Mouse (Mus musculus): ENCODE results near the gene Stk17b. TPM values are rescaled to one million over a fixed set of nuclear protein-coding genes. Genes with fewer than 3 reads are reported as not detected.

Gene Stk17b
- polyA plus RNA-seq, 1 experiment from 2014 or later = 5.1 TPM

DNA sequence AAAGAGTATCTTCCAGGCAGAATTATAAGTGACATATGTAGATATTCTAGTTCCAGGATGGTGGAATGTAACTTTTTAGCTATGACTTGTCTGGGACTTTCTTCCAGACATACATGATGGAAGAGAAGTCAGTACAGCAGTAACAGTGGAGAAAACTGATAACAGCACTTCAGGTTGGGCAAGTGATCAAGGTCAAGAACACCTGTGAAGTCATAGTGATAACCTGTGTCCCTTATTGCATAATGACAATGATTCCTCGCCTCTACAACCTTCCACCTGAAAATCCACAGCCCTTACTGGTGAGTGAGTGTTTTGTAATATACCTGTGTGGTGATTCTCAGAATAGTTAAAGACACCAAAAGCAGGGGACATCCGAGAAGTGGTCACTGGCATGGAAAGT lies 9.3 kb upstream of the Stk17b start:
- H3K4me3 ChIP-seq (ENCODE audit: low read depth, low read length) = no peak overlapping the region
- H3K9me3 ChIP-seq (replicated peaks; ENCODE audit: control insufficient read depth, low read length, poor library complexity, severe bottlenecking) = no peaks in the 10 kb centered on the region
- 87% methylated on average over 2 of the region's 2 CpGs for WGBS

DNA sequence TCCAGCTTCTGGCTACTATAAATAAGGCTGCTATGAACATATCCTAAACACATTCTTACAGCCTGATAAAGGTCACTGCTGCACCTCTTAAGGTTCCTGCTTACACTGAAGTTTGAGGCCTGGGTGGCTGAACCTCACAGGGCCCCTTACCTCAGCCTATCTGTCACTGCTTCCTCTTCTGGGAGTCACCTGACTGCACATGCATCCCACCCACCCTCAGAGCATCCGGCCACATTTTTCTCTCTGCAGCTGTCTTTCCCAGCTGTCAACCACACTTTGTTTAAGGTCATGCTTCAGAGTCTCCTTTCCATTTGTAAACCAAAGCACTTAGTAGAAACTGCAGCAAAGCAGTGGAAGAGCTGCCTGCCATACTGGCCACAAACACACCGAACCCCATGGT lies 6.3 kb upstream of the Stk17b start:
- H3K9ac ChIP-seq (ENCODE audit: low read depth, low read length) = no peak overlapping the region
- no peak overlapping the region for H3K27ac ChIP-seq (ENCODE audit: low read length)
- no peaks in the 10 kb centered on the region for H3K4me1 ChIP-seq (ENCODE audit: control insufficient read depth, insufficient read depth, low read length)
- H3K4me2 ChIP-seq (ENCODE audit: low read length) = no peak overlapping the region
- no peaks in the 10 kb centered on the region for H3K36me3 ChIP-seq (ENCODE audit: control insufficient read depth, insufficient read depth, low read length)
- H3K9me3 ChIP-seq (replicated peaks; ENCODE audit: control insufficient read depth, low read length, poor library complexity, severe bottlenecking) = no peaks in the 10 kb centered on the region
- no peak overlapping the region for H3K4me3 ChIP-seq (ENCODE audit: low read depth, low read length)
- H3K27me3 ChIP-seq (ENCODE audit: control insufficient read depth, insufficient read depth, low read depth, low read length) = no peaks in the 10 kb centered on the region
- WGBS = 79% methylated on average over 2 of the region's 2 CpGs
- no peak for ATAC-seq

More for the DNA sequence above, 9.3 kb upstream of the Stk17b start:
- no peak overlapping the region for H3K9ac ChIP-seq (ENCODE audit: low read depth, low read length)
- H3K4me2 ChIP-seq (ENCODE audit: low read length) = no peak overlapping the region
- no peak for ATAC-seq
- H3K27me3 ChIP-seq (ENCODE audit: control insufficient read depth, insufficient read depth, low read depth, low read length) = no peaks in the 10 kb centered on the region
- no peaks in the 10 kb centered on the region for H3K4me1 ChIP-seq (ENCODE audit: control insufficient read depth, insufficient read depth, low read length)
- no peaks in the 10 kb centered on the region for H3K36me3 ChIP-seq (ENCODE audit: control insufficient read depth, insufficient read depth, low read length)
- H3K27ac ChIP-seq (ENCODE audit: low read length) = no peak overlapping the region

DNA sequence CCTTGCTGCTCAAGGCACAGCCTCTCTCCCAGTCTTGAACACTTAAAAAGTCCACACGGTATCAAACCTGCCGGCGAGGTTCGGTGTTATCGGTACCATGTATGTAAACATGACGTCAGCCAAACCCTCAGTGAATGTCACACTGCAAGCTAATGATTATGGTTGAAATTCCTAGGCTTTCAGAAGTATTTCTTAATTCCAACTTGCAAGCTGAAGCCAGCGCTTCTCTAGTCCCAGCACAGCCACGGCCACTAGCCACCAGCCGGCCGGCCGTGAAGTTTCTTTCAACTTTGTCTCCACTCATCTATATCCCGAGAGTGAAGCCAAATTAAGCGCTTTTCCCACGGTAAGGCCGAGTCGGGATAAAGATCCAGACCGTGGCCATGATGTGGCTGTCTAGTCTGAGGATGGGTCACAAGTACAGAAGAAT lies 718 bp downstream of the Stk17b start:
- peak overlapping the region; percentile 94 for H3K4me2 ChIP-seq (ENCODE audit: low read length)
- H3K27ac ChIP-seq (ENCODE audit: low read length) = no peak overlapping the region
- H3K4me1 ChIP-seq (ENCODE audit: control insufficient read depth, insufficient read depth, low read length) = peaks cover 7% of the 10 kb centered on the region
- H3K9me3 ChIP-seq (replicated peaks; ENCODE audit: control insufficient read depth, low read length, poor library complexity, severe bottlenecking) = no peaks in the 10 kb centered on the region
- no peaks in the 10 kb centered on the region for H3K27me3 ChIP-seq (ENCODE audit: control insufficient read depth, insufficient read depth, low read depth, low read length)
- peak; percentile 61 for ATAC-seq
- H3K9ac ChIP-seq (ENCODE audit: low read depth, low read length) = peak overlapping the region; percentile 67
- H3K4me3 ChIP-seq (ENCODE audit: low read depth, low read length) = peak overlapping the region; percentile 53
- WGBS = under 1% methylated on average over 17 of the region's 17 CpGs
- H3K36me3 ChIP-seq (ENCODE audit: control insufficient read depth, insufficient read depth, low read length) = no peaks in the 10 kb centered on the region

DNA sequence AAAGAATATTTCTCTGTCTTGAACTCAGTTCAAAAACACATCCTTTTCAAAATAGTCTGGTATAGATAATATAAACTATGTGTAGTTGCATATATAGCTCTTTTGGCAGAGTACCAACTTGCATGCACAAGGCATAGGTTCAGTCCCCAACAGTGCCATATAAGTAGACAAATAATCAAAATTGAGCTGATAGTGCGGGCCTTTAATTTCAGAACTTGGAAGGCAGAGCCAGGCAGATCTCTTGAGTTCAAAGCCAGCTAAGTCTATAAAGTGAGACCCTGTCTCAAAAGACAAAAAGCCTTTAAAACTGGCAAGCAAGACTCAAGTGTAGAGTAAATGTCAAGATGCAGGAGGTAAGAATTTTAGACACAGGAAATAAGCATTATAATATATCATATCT lies 2.1 kb downstream of the Stk17b start:
- no peak for ATAC-seq
- Histone ChIP-seq H3K27ac (ENCODE audit: low read length) (no peak overlapping the region), H3K4me2 (ENCODE audit: low read length) (no peak overlapping the region), H3K9me3 (replicated peaks; ENCODE audit: control insufficient read depth, low read length, poor library complexity, severe bottlenecking) (no peaks in the 10 kb centered on the region), H3K4me1 (ENCODE audit: control insufficient read depth, insufficient read depth, low read length) (peaks cover 7% of the 10 kb centered on the region), H3K4me3 (ENCODE audit: low read depth, low read length) (no peak overlapping the region), H3K36me3 (ENCODE audit: control insufficient read depth, insufficient read depth, low read length) (no peaks in the 10 kb centered on the region), H3K27me3 (ENCODE audit: control insufficient read depth, insufficient read depth, low read depth, low read length) (no peaks in the 10 kb centered on the region), H3K9ac (ENCODE audit: low read depth, low read length) (no peak overlapping the region)
- WGBS = 100% methylated on average over 1 of the region's 1 CpGs

DNA sequence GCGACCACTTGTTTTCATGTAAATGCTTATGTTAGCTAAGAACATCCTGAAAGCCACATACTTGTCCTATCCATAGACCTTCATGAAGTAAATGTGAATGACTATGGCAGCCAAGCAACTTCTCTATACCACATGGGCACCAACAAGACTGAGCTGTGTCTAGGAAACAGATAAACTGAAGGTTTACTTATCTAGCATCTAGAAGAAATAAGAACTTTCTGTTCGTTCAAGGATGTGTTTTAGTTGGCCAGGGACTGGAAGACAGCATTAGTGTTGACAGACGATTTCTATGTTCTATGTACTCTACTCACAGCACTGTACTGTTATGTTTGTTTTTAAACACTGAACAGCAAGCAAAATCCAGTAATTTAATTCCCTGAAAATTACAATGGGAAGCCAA lies 2.9 kb downstream of the Stk17b start:
- Histone ChIP-seq H3K9ac (ENCODE audit: low read depth, low read length) (no peak overlapping the region), H3K27me3 (ENCODE audit: control insufficient read depth, insufficient read depth, low read depth, low read length) (no peaks in the 10 kb centered on the region), H3K4me3 (ENCODE audit: low read depth, low read length) (no peak overlapping the region), H3K4me2 (ENCODE audit: low read length) (no peak overlapping the region), H3K36me3 (ENCODE audit: control insufficient read depth, insufficient read depth, low read length) (no peaks in the 10 kb centered on the region), H3K4me1 (ENCODE audit: control insufficient read depth, insufficient read depth, low read length) (peaks cover 7% of the 10 kb centered on the region), H3K27ac (ENCODE audit: low read length) (no peak overlapping the region), H3K9me3 (replicated peaks; ENCODE audit: control insufficient read depth, low read length, poor library complexity, severe bottlenecking) (no peaks in the 10 kb centered on the region)
- ATAC-seq = no peak
- 85% methylated on average over 3 of the region's 3 CpGs for WGBS

DNA sequence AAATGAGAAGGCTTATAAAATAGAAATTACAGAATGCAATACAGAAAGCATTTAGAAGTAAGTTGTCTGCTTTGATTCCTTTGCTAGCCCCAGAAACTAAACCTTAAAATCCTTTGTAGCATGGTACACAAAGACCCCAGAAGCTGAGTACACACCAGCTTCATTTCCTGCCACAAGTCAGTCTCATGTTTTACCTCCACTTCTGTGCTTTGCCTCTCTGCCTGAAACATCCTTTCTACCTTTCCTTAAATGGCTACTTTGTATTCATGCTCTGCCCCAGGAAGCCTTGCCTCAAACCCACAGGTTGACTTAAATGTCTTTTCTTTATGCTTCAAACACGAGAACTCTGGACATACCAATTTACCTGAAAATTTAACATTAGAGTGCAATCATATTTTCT lies 3.7 kb downstream of the Stk17b start:
- no peak for ATAC-seq
- no peaks in the 10 kb centered on the region for H3K36me3 ChIP-seq (ENCODE audit: control insufficient read depth, insufficient read depth, low read length)
- no peak overlapping the region for H3K4me2 ChIP-seq (ENCODE audit: low read length)
- peaks cover 7% of the 10 kb centered on the region for H3K4me1 ChIP-seq (ENCODE audit: control insufficient read depth, insufficient read depth, low read length)
- no peaks in the 10 kb centered on the region for H3K27me3 ChIP-seq (ENCODE audit: control insufficient read depth, insufficient read depth, low read depth, low read length)
- H3K4me3 ChIP-seq (ENCODE audit: low read depth, low read length) = no peak overlapping the region
- no peaks in the 10 kb centered on the region for H3K9me3 ChIP-seq (replicated peaks; ENCODE audit: control insufficient read depth, low read length, poor library complexity, severe bottlenecking)
- no peak overlapping the region for H3K9ac ChIP-seq (ENCODE audit: low read depth, low read length)
- WGBS = 86% methylated on average over 1 of the region's 1 CpGs
- no peak overlapping the region for H3K27ac ChIP-seq (ENCODE audit: low read length)

DNA sequence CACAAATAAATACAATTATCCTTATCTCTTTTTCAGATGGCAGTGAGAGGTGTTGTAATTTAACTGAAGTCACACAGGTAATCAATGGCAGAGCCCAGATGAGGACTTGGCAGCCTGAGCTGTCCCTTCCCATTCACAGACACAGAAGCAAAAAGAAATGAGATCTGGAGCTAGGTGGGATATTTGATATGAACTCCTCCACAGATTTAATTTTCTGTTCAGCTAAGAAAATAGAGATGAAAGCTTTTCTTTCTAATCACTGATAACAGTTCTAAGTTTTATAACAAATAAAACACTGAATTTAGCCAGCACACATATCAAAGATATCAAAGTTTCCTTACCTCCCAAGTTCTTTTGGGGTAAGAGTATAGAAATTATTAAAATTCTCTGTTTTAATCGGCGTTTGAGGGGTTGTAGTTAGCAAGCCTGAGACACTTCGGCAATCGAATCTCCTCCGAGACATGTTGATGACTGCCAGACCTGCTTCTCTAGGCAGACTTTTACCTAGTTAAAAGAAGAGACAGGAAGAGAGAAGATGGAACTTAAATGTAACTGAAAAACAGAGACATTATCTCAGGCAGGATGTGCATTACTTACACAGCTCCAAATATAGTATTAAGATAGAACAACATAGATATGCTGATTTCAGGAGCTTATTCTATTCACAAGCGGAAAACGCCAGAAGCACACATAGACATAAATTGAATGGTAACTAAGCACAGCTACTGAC lies 8.7 kb downstream of the Stk17b start:
- no peaks in the 10 kb centered on the region for H3K36me3 ChIP-seq (ENCODE audit: control insufficient read depth, insufficient read depth, low read length)
- H3K4me1 ChIP-seq (ENCODE audit: control insufficient read depth, insufficient read depth, low read length) = no peaks in the 10 kb centered on the region
- ATAC-seq = no peak
- H3K27me3 ChIP-seq (ENCODE audit: control insufficient read depth, insufficient read depth, low read depth, low read length) = no peaks in the 10 kb centered on the region
- WGBS = 94% methylated on average over 7 of the region's 7 CpGs
- H3K4me3 ChIP-seq (ENCODE audit: low read depth, low read length) = no peak overlapping the region
- no peaks in the 10 kb centered on the region for H3K9me3 ChIP-seq (replicated peaks; ENCODE audit: control insufficient read depth, low read length, poor library complexity, severe bottlenecking)
- no peak overlapping the region for H3K9ac ChIP-seq (ENCODE audit: low read depth, low read length)
- H3K4me2 ChIP-seq (ENCODE audit: low read length) = no peak overlapping the region
- no peak overlapping the region for H3K27ac ChIP-seq (ENCODE audit: low read length)

DNA sequence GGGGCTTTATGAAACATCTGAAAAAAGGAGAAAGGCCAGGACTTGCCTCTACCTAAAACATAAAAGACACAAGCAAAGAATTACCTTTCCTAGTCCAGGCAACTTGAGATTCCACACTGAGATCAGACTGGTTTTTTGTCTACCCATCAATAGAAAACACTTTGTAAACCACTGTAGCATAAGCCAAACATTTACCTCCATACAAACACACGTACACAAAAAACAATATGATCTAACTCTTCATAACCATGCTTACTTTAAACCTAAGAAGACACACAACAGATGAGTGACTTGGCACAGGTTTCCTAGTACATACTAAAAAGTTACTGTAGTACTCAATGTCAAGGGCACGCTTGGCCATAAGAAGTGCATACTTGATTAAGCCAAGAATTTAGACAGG lies 9.5 kb downstream of the Stk17b start:
- Histone ChIP-seq H3K9ac (ENCODE audit: low read depth, low read length) (no peak overlapping the region), H3K27ac (ENCODE audit: low read length) (no peak overlapping the region), H3K36me3 (ENCODE audit: control insufficient read depth, insufficient read depth, low read length) (no peaks in the 10 kb centered on the region), H3K9me3 (replicated peaks; ENCODE audit: control insufficient read depth, low read length, poor library complexity, severe bottlenecking) (no peaks in the 10 kb centered on the region), H3K27me3 (ENCODE audit: control insufficient read depth, insufficient read depth, low read depth, low read length) (no peaks in the 10 kb centered on the region), H3K4me2 (ENCODE audit: low read length) (no peak overlapping the region), H3K4me1 (ENCODE audit: control insufficient read depth, insufficient read depth, low read length) (no peaks in the 10 kb centered on the region), H3K4me3 (ENCODE audit: low read depth, low read length) (no peak overlapping the region)
- 92% methylated on average over 2 of the region's 2 CpGs for WGBS
- ATAC-seq = no peak

DNA sequence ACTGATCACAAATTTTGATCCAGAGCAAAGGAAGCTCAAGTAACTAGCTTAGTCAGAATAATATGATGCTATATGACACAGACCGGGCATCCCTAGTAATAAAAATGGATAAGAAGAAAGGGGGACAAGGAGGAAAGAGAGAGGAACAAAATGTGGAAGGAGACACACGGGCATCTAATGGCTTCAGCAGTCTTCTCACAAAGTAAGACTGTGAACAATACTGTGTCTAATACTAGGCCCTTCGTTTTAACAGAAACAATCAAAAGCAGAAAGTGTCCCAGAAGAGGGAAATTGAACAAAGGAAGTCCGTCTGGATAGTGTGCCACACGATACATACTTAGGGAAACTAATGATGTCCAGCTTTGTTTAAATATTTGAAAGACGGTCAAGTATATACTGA lies 10.0 kb downstream of the Stk17b start:
- Histone ChIP-seq H3K4me1 (ENCODE audit: control insufficient read depth, insufficient read depth, low read length) (no peaks in the 10 kb centered on the region), H3K9ac (ENCODE audit: low read depth, low read length) (no peak overlapping the region), H3K4me2 (ENCODE audit: low read length) (no peak overlapping the region), H3K27me3 (ENCODE audit: control insufficient read depth, insufficient read depth, low read depth, low read length) (no peaks in the 10 kb centered on the region), H3K27ac (ENCODE audit: low read length) (no peak overlapping the region), H3K4me3 (ENCODE audit: low read depth, low read length) (no peak overlapping the region), H3K9me3 (replicated peaks; ENCODE audit: control insufficient read depth, low read length, poor library complexity, severe bottlenecking) (no peaks in the 10 kb centered on the region), H3K36me3 (ENCODE audit: control insufficient read depth, insufficient read depth, low read length) (no peaks in the 10 kb centered on the region)
- 88% methylated on average over 6 of the region's 6 CpGs for WGBS
- no peak for ATAC-seq

Data from midbrain, embryonic 16.5 days (tissue).